Mouse (Mus musculus) MEL (cell line): ENCODE results near the gene Klra5. TPM values are rescaled to one million over a fixed set of nuclear protein-coding genes. Genes with fewer than 3 reads are reported as not detected.
A peak's percentile ranks its signal among the peaks of the same experiment; 100 is the strongest.
"Not testable (repeated sequence)": the region's sequence is repeated elsewhere in the genome, so short reads cannot be mapped to it uniquely, and the experiment has no call there.

Experiments
- DNase-seq: peaks from one replicate; pipeline ENCODE4 v3.0.0; 2011; ENCODE audit warnings: low read depth, low spot score
- H3K27ac ChIP-seq: 2 replicates; pipeline ENCODE4 v1.5.1; 2012; ENCODE audit warnings: low read depth, mild to moderate bottlenecking, control low read depth, low read length, moderate library complexity; ENCODE audit not compliant: control insufficient read depth
- H3K27me3 ChIP-seq, 2 experiments: fragments of 150-350 bp in 1 of 2; sonication (generic) in 1 of 2; 2 replicates each; pipeline ENCODE4 v1.6.1; 2012; ENCODE audit warnings: low read length in 2 of 2, mild to moderate bottlenecking in 2 of 2, improper control_type of control experiment in 1 of 2, moderate library complexity in 1 of 2; ENCODE audit not compliant: insufficient read depth in 2 of 2, control insufficient read depth in 1 of 2
- H3K36me3 ChIP-seq, 2 experiments: 2 replicates each; pipeline ENCODE4 v1.6.1; 2012 to 2014; ENCODE audit warnings: low read length in 2 of 2, improper control_type of control experiment in 1 of 2, inconsistent platforms in 1 of 2, mild to moderate bottlenecking in 1 of 2; ENCODE audit not compliant: insufficient read depth in 2 of 2, control insufficient read depth in 1 of 2
- H3K4me1 ChIP-seq, 2 experiments: fragments of 150-350 bp in 1 of 2; sonication (generic) in 1 of 2; 2 replicates each; pipeline ENCODE4 v1.6.1; 2012; ENCODE audit warnings: low read length in 2 of 2, improper control_type of control experiment in 1 of 2, mild to moderate bottlenecking in 1 of 2; ENCODE audit not compliant: insufficient read depth in 2 of 2, control insufficient read depth in 1 of 2
- H3K4me3 ChIP-seq, 2 experiments: fragments of 150-350 bp in 1 of 2; sonication (generic) in 1 of 2; 2 replicates each; pipeline ENCODE4 v1.5.1; 2012; ENCODE audit warnings: low read depth in 2 of 2, low read length in 2 of 2, mild to moderate bottlenecking in 2 of 2, moderate library complexity in 2 of 2, control low read depth in 1 of 2, improper control_type of control experiment in 1 of 2; ENCODE audit not compliant: control insufficient read depth in 1 of 2, insufficient read depth in 1 of 2
- H3K79me2 ChIP-seq: 2 replicates; pipeline ENCODE4 v1.6.1; 2012; ENCODE audit warnings: mild to moderate bottlenecking, low read length, moderate library complexity; ENCODE audit not compliant: control insufficient read depth, poor library complexity, insufficient read depth
- H3K9ac ChIP-seq: 2 replicates; pipeline ENCODE4 v1.6.1; 2012; ENCODE audit warnings: low read depth, mild to moderate bottlenecking, control low read depth, low read length, moderate library complexity; ENCODE audit not compliant: control insufficient read depth, poor library complexity, severe bottlenecking
- H3K9me3 ChIP-seq: fragments of 150-350 bp; sonication (generic); replicated peaks from 2 replicates; pipeline ENCODE4 v1.6.1; 2012; ENCODE audit warnings: mild to moderate bottlenecking, low read length, improper control_type of control experiment, moderate library complexity; ENCODE audit not compliant: insufficient read depth
- BHLHE40 ChIP-seq: IDR thresholded peaks from 2 replicates; pipeline ENCODE4 v1.6.1; 2012; ENCODE audit warnings: low read depth, mild to moderate bottlenecking, inconsistent platforms, low read length, improper control_type of control experiment, borderline replicate concordance
- CHD2 ChIP-seq: IDR thresholded peaks from 2 replicates; pipeline ENCODE4 v1.6.1; 2011; ENCODE audit warnings: low read length, improper control_type of control experiment
- CTCF ChIP-seq, 3 experiments: IDR thresholded peaks in 2 of 3; conservative IDR thresholded peaks in 1 of 3; 2 replicates each; pipeline ENCODE4 v1.5.1; 2011 to 2012; ENCODE audit warnings: low read length in 3 of 3, low read depth in 2 of 3, mild to moderate bottlenecking in 2 of 3, improper control_type of control experiment in 1 of 3, inconsistent platforms in 1 of 3, mixed read lengths in 1 of 3, moderate library complexity in 1 of 3; ENCODE audit not compliant: control insufficient read depth in 1 of 3, insufficient read depth in 1 of 3, poor library complexity in 1 of 3, severe bottlenecking in 1 of 3
- E2F4 ChIP-seq: IDR thresholded peaks from 2 replicates; pipeline ENCODE4 v1.6.1; 2011; ENCODE audit warnings: low read depth, low read length, improper control_type of control experiment, borderline replicate concordance
- EP300 ChIP-seq, 2 experiments: IDR thresholded peaks; 2 replicates each; pipeline ENCODE4 v1.6.1; 2011; ENCODE audit warnings: improper control_type of control experiment in 2 of 2, low read length in 2 of 2, low read depth in 1 of 2, mild to moderate bottlenecking in 1 of 2
- ETS1 ChIP-seq: IDR thresholded peaks from 2 replicates; pipeline ENCODE4 v1.6.1; 2012; ENCODE audit warnings: low read depth, mild to moderate bottlenecking, inconsistent platforms, low read length, improper control_type of control experiment, moderate library complexity
- GATA1 ChIP-seq: IDR thresholded peaks from 2 replicates; pipeline ENCODE4 v1.6.1; 2011; ENCODE audit warnings: low read depth, low read length, improper control_type of control experiment
- HCFC1 ChIP-seq: IDR thresholded peaks from 2 replicates; pipeline ENCODE4 v1.6.1; 2012; ENCODE audit warnings: low read depth, mild to moderate bottlenecking, inconsistent platforms, low read length, improper control_type of control experiment, moderate library complexity
- KAT2A ChIP-seq: conservative IDR thresholded peaks from 2 replicates; pipeline ENCODE4 v1.6.1; 2012; ENCODE audit warnings: low read depth, low read length, improper control_type of control experiment, inconsistent platforms
- MAZ ChIP-seq: IDR thresholded peaks from 2 replicates; pipeline ENCODE4 v1.6.1; 2012; ENCODE audit warnings: low read depth, mild to moderate bottlenecking, inconsistent platforms, low read length, improper control_type of control experiment
- MEF2A ChIP-seq: IDR thresholded peaks from 2 replicates; pipeline ENCODE4 v1.6.1; 2014; ENCODE audit warnings: low read depth, mild to moderate bottlenecking, inconsistent platforms, low read length, improper control_type of control experiment; ENCODE audit not compliant: poor library complexity, insufficient replicate concordance, severe bottlenecking; ENCODE audit errors: extremely low read depth
- MXI1 ChIP-seq: IDR thresholded peaks from 2 replicates; pipeline ENCODE4 v1.6.1; 2011; ENCODE audit warnings: mild to moderate bottlenecking, low read depth, low read length, improper control_type of control experiment
- MYB ChIP-seq: IDR thresholded peaks from 2 replicates; pipeline ENCODE4 v1.6.1; 2011; ENCODE audit warnings: mild to moderate bottlenecking, low read depth, low read length, improper control_type of control experiment
- MYC ChIP-seq: IDR thresholded peaks from 2 replicates; pipeline ENCODE4 v1.6.1; 2011; ENCODE audit warnings: low read depth, mild to moderate bottlenecking, low read length, improper control_type of control experiment, moderate library complexity
- RCOR1 ChIP-seq: IDR thresholded peaks from 2 replicates; pipeline ENCODE4 v1.6.1; 2012; ENCODE audit warnings: low read depth, mild to moderate bottlenecking, inconsistent platforms, low read length, improper control_type of control experiment
- SMC3 ChIP-seq: IDR thresholded peaks from 2 replicates; pipeline ENCODE4 v1.6.1; 2011; ENCODE audit warnings: low read depth, low read length, improper control_type of control experiment
- TAL1 ChIP-seq: IDR thresholded peaks from 2 replicates; pipeline ENCODE4 v1.6.1; 2012; ENCODE audit warnings: mild to moderate bottlenecking, inconsistent platforms, low read length, moderate library complexity, mixed read lengths
- TCF12 ChIP-seq: IDR thresholded peaks from 2 replicates; pipeline ENCODE4 v1.6.1; 2014; ENCODE audit warnings: low read depth, mild to moderate bottlenecking, inconsistent platforms, low read length, improper control_type of control experiment, moderate library complexity
- UBTF ChIP-seq: IDR thresholded peaks from 2 replicates; pipeline ENCODE4 v1.6.1; 2012; ENCODE audit warnings: low read depth, mild to moderate bottlenecking, inconsistent platforms, low read length, improper control_type of control experiment, moderate library complexity, borderline replicate concordance; ENCODE audit not compliant: insufficient read depth
- USF1 ChIP-seq: IDR thresholded peaks from 2 replicates; pipeline ENCODE4 v1.6.1; 2014; ENCODE audit warnings: low read depth, mild to moderate bottlenecking, inconsistent platforms, low read length, improper control_type of control experiment, moderate library complexity
- USF2 ChIP-seq, 2 experiments: IDR thresholded peaks; 2 replicates each; pipeline ENCODE4 v1.6.1; 2011 to 2012; ENCODE audit warnings: improper control_type of control experiment in 2 of 2, low read length in 2 of 2, borderline replicate concordance in 1 of 2, inconsistent platforms in 1 of 2, low read depth in 1 of 2, mild to moderate bottlenecking in 1 of 2; ENCODE audit not compliant: insufficient read depth in 1 of 2
- ZKSCAN1 ChIP-seq: IDR thresholded peaks from 2 replicates; pipeline ENCODE4 v1.6.1; 2012; ENCODE audit warnings: low read depth, mild to moderate bottlenecking, inconsistent platforms, low read length, improper control_type of control experiment, moderate library complexity
- ZNF384 ChIP-seq: IDR thresholded peaks from 2 replicates; pipeline ENCODE4 v1.6.1; 2012; ENCODE audit warnings: low read depth, mild to moderate bottlenecking, inconsistent platforms, low read length, improper control_type of control experiment
- polyA plus RNA-seq, 2 experiments: library from polyadenylated mRNA; stranded (reverse) in 1 of 2; unstranded in 1 of 2; fragments of >175 nt in 1 of 2; fragments of >200 nt in 1 of 2; gene quantifications; 2 replicates each; pipeline versions ENCODE4 v1.2.1 to v1.2.4; 2012; ENCODE audit warnings: low replicate concordance in 2 of 2, low read depth in 1 of 2; ENCODE audit not compliant: insufficient read length in 2 of 2, insufficient read depth in 1 of 2, missing spikeins in 1 of 2
- total RNA-seq: library from RNA; depleted of rRNA; stranded (reverse); fragments of 300-350 nt; gene quantifications from 2 replicates; pipeline ENCODE4 v1.2.3, GENCODE M21; 2012; rRNA removed

Klra5 gene
- total RNA-seq (not detected in 2 replicates), polyA plus RNA-seq (not detected)

DNA sequence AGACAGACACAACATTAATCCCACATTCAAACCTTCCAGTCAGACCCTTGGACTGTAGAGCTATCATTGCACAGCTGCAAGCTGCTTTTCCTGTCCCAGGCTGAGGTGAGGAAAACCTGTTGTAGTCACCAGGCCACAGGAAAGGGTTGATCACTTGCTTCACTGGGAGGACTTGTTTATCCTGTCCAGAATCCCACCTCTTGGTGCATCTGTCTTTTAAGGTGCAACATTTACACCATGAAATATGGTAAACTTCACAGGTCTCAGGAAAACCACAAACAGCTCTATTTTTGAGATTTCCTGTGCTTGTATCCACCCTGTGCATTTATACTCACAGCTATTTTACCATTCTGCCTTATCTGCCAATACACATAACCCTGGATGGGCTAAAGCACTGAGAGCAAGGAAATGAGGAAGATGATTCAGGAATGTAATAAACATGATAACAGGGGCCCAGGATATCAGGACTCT, at the start of gene Klra5:
Klra5 (minus strand) TSS at position 175 of the 471 bp plus-strand sequence.
- not testable (repeated sequence) for H3K9me3 ChIP-seq, H3K4me1 ChIP-seq, H3K79me2 ChIP-seq, H3K4me3 ChIP-seq, H3K27me3 ChIP-seq, H3K9ac ChIP-seq
- peak; percentile 67 for DNase-seq
- peak within 1 kb of the TSS; percentile 52 for H3K27ac ChIP-seq
- TF ChIP-seq ETS1: peak; percentile 72; the same call in 1 of the 2 replicates
- peak; percentile 75 for TF ChIP-seq GATA1
- peak; percentile 64 for TF ChIP-seq TAL1
- TF ChIP-seq EP300 (IDR thresholded peaks at IDR 0.05; ENCODE audit: low read depth in 1 of 2, low read length in 2 of 2): peak; percentile 76 to 81
- TF ChIP-seq MEF2A: peak; percentile 65; the same call in 1 of the 2 replicates
- TF ChIP-seq RCOR1: peak; percentile 74
- TF ChIP-seq MXI1: peak; percentile 55; the same call in 1 of the 2 replicates
- TF ChIP-seq TCF12: peak; percentile 68
- H3K36me3 ChIP-seq: peaks cover 0 to 10% of the 10 kb centered on the region in 2 experiments; a peak in 2 of 4 replicates

DNA sequence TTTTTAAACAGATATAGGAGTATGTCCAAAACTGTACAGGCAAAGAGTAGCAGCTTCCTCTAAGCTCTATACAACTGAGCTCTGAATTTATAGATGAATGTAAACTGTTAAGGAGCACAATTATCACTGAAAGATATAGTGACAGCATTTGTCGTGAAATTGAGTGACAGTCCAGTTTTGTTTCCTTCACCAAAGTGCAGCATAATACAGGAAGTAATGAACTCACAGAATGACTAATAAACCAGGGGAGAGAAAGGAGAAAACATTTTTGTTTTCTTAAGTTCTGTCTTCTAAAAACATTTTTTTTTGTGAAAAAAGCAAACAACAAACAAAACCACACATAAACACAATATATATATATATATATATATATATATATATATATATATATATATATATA, 454 bp downstream of the Klra5 start:
- peaks cover 0 to 10% of the 10 kb centered on the region in 2 experiments; a peak in 2 of 4 replicates for H3K36me3 ChIP-seq
- peak; percentile 29 for DNase-seq

More for the DNA sequence above, 454 bp downstream of the Klra5 start:
- no peak overlapping the region for H3K9ac ChIP-seq
- H3K9me3 ChIP-seq: no peaks in the 10 kb centered on the region
- no peaks in the 10 kb centered on the region for H3K27me3 ChIP-seq
- H3K27ac ChIP-seq: no peak overlapping the region
- peaks cover 0 to 4% of the 10 kb centered on the region in 2 experiments; a peak in 2 of 4 replicates for H3K4me1 ChIP-seq
- H3K79me2 ChIP-seq: no peaks in the 10 kb centered on the region
- TF ChIP-seq ETS1 (no peak), E2F4 (no peak), UBTF (no peak), USF1 (no peak), MYC (no peak), HCFC1 (no peak), MYB (no peak), ZKSCAN1 (no peak), CTCF (IDR thresholded peaks at IDR 0.05 in 2 of 3, conservative IDR thresholded peaks at IDR 0.05 in 1 of 3; ENCODE audit: control insufficient read depth in 1 of 3, insufficient read depth in 1 of 3, low read depth in 2 of 3, low read length in 3 of 3, poor library complexity in 1 of 3, severe bottlenecking in 1 of 3) (no peak), EP300 (IDR thresholded peaks at IDR 0.05; ENCODE audit: low read depth in 1 of 2, low read length in 2 of 2) (no peak), TCF12 (no peak), SMC3 (no peak), MEF2A (no peak), MAZ (no peak), USF2 (IDR thresholded peaks at IDR 0.05; ENCODE audit: borderline replicate concordance in 1 of 2, insufficient read depth in 1 of 2, low read depth in 1 of 2, low read length in 2 of 2) (no peak), MXI1 (no peak), CHD2 (no peak), BHLHE40 (no peak), ZNF384 (no peak), KAT2A (no peak)
- TF ChIP-seq, all 39 proteins: peak for 0
- no peak overlapping the region for H3K4me3 ChIP-seq
